Mouse (Mus musculus) limb, embryonic 13.5 days (tissue): ENCODE measurements around the gene Robo1. TPM values are rescaled to one million over a fixed set of nuclear protein-coding genes. Genes with fewer than 3 reads are reported as not detected.

Experiments used
- ATAC-seq: fragments of 200-750 bp; cut with Nextera tagmentation; 2 replicates; pipeline ENCODE4 v1.8.0; 2017; ENCODE audit warnings: low read depth, moderate number of reproducible peaks, moderate TSS enrichment; ENCODE audit not compliant: low FRiP score
- H3K27ac ChIP-seq: fragments of 300-500 bp; sonication (generic); 2 replicates; pipeline ENCODE4 v1.5.1; 2015; ENCODE audit warnings: inconsistent platforms, mild to moderate bottlenecking, moderate library complexity
- H3K27me3 ChIP-seq: fragments of 300-500 bp; sonication (generic); 2 replicates; pipeline ENCODE4 v1.6.1; 2015; ENCODE audit warnings: mild to moderate bottlenecking, inconsistent platforms
- H3K36me3 ChIP-seq: fragments of 300-500 bp; sonication (generic); 2 replicates; pipeline ENCODE4 v1.6.1; 2015; ENCODE audit warnings: inconsistent platforms, mild to moderate bottlenecking, moderate library complexity
- H3K4me1 ChIP-seq: fragments of 300-500 bp; sonication (generic); 2 replicates; pipeline ENCODE4 v1.6.1; 2015; ENCODE audit warnings: inconsistent platforms
- H3K4me2 ChIP-seq: fragments of 300-500 bp; sonication (generic); replicated peaks from 2 replicates; pipeline ENCODE4 v1.6.1; 2015; ENCODE audit warnings: inconsistent platforms, mild to moderate bottlenecking, moderate library complexity
- H3K4me3 ChIP-seq: fragments of 300-500 bp; sonication (generic); 2 replicates; pipeline ENCODE4 v1.5.1; 2015; ENCODE audit warnings: moderate library complexity, mild to moderate bottlenecking, inconsistent platforms
- H3K9ac ChIP-seq: fragments of 300-500 bp; sonication (generic); 2 replicates; pipeline ENCODE4 v1.6.1; 2015; ENCODE audit warnings: mild to moderate bottlenecking, inconsistent platforms
- H3K9me3 ChIP-seq: fragments of 300-500 bp; sonication (generic); 2 replicates; pipeline ENCODE4 v1.6.1; 2016; ENCODE audit warnings: inconsistent platforms
- WGBS: fragments of 180-500 bp; shearing (Covaris S2); methylation state at CpG from one replicate; pipeline ENCODE4 v1.1.7; 2015; 5-methylcytosine and 5-hydroxymethylcytosine counted together
- polyA plus RNA-seq: library from polyadenylated mRNA; unstranded; fragments of >200 nt; fragmentation: Nextera tagmentation; extraction: Ambion mirVana; gene quantifications from 2 replicates; pipeline ENCODE4 v1.2.1, GENCODE M21; 2015

Gene Robo1
- polyA plus RNA-seq, 1 experiment from 2014 or later, result 58.2 TPM

GRCm38 (mm10) chr16:72737154-72737553, 429.0 kb downstream of the Robo1 start:
- WGBS, result 24% methylated on average over 4 of the region's 4 CpGs
- no peak overlapping the region for H3K4me2 ChIP-seq
- no peak overlapping the region for H3K4me3 ChIP-seq
- H3K9ac ChIP-seq, result no peak overlapping the region
- 0 out of 2 replicates have a peak, but pooled peaks cover 2% of the 10 kb centered on the region for H3K9me3 ChIP-seq
- H3K27ac ChIP-seq, result no peak overlapping the region
- H3K27me3 ChIP-seq, result no peaks in the 10 kb centered on the region
- no peak for ATAC-seq
- H3K4me1 ChIP-seq, result peaks cover 33% of the 10 kb centered on the region
- H3K36me3 ChIP-seq, result peaks cover 10% of the 10 kb centered on the region

DNA sequence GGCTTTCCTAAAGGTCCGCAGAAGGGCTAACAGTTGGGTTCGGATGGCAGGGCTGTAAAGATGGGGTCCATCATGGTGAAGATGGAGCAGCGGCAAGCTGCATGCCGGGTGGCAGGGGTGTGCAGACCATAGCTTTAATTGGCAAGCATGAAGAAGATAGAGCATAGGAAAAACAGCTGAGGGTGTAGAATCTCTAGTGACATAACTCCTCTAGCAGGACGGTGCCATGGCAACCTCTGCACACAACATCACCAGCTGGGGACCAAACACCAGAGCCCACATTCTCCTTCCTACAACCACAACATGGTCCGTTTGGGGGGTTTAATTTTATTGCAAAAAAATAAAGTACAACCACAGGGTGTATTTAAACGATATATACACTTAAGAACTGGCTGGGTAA, 432.1 kb downstream of the Robo1 start:
- peaks cover 24% of the 10 kb centered on the region for H3K4me1 ChIP-seq
- no peaks in the 10 kb centered on the region for H3K27me3 ChIP-seq
- peaks cover 34% of the 10 kb centered on the region for H3K36me3 ChIP-seq
- no peak overlapping the region for H3K9ac ChIP-seq
- H3K27ac ChIP-seq, result no peak overlapping the region
- peaks cover 11% of the 10 kb centered on the region for H3K9me3 ChIP-seq
- peak; percentile 51; the same call in 1 of the 2 replicates for ATAC-seq
- H3K4me2 ChIP-seq, result no peak overlapping the region
- no peak overlapping the region for H3K4me3 ChIP-seq
- 69% methylated on average over 7 of the region's 7 CpGs for WGBS

- no peak overlapping the region for H3K4me2 ChIP-seq
- H3K9ac ChIP-seq, result no peak overlapping the region
- no peak overlapping the region for H3K27ac ChIP-seq
- no peak for ATAC-seq
- H3K9me3 ChIP-seq, result peaks cover 8% of the 10 kb centered on the region
- H3K27me3 ChIP-seq, result no peaks in the 10 kb centered on the region
- no peak overlapping the region for H3K4me3 ChIP-seq
- H3K4me1 ChIP-seq, result peaks cover 6% of the 10 kb centered on the region; the same call in 1 of the 2 replicates
- 86% methylated on average over 5 of the region's 5 CpGs for WGBS
- peaks cover 18% of the 10 kb centered on the region for H3K36me3 ChIP-seq
These were observed 439.6 kb downstream of the Robo1 start for GRCm38 (mm10) chr16:72747696-72748095.

GRCm38 (mm10) chr16:72765128-72765913, 457.2 kb downstream of the Robo1 start:
- Histone ChIP-seq H3K4me3 (no peak overlapping the region), H3K4me1 (peaks cover 18% of the 10 kb centered on the region), H3K27ac (no peak overlapping the region), H3K4me2 (no peak overlapping the region), H3K9me3 (no peaks in the 10 kb centered on the region), H3K36me3 (no peaks in the 10 kb centered on the region), H3K27me3 (no peaks in the 10 kb centered on the region), H3K9ac (no peak overlapping the region)
- WGBS, result 43% methylated on average over 9 of the region's 9 CpGs
- 0 out of 2 replicates have a peak, but pooled peaks have one; percentile 42 for ATAC-seq

- no peak for ATAC-seq
- Histone ChIP-seq H3K9me3 (no peaks in the 10 kb centered on the region), H3K4me2 (no peak overlapping the region), H3K27me3 (no peaks in the 10 kb centered on the region), H3K27ac (no peak overlapping the region), H3K9ac (no peak overlapping the region), H3K36me3 (no peaks in the 10 kb centered on the region), H3K4me1 (peaks cover 36% of the 10 kb centered on the region), H3K4me3 (no peak overlapping the region)
- WGBS, result 79% methylated on average over 8 of the region's 8 CpGs
These were observed 461.2 kb downstream of the Robo1 start for GRCm38 (mm10) chr16:72769214-72769834.

DNA sequence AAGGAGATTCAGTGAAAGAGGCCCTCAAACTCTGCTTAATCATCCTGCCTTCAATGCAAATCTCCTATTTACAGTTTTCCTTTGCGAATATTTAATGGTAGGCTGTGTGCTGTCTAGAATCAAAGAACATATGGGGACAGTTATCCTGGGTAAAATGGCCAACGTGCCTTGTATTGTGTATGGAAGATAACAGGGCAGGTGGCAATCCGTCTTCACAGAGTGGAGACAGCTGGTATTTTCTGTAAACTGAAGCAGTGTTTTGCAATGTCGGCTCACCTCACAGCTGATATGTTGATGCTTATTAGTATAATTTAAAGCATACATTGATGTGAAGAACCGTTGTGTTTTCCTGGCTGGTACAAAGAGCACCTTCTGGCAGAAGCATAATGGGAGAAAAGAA, 464.2 kb downstream of the Robo1 start:
- Histone ChIP-seq H3K36me3 (no peaks in the 10 kb centered on the region), H3K27me3 (no peaks in the 10 kb centered on the region), H3K9me3 (no peaks in the 10 kb centered on the region), H3K4me3 (no peak overlapping the region), H3K4me2 (no peak overlapping the region), H3K27ac (no peak overlapping the region), H3K4me1 (peaks cover 28% of the 10 kb centered on the region), H3K9ac (no peak overlapping the region)
- no peak for ATAC-seq
- 37% methylated on average over 5 of the region's 5 CpGs for WGBS

DNA sequence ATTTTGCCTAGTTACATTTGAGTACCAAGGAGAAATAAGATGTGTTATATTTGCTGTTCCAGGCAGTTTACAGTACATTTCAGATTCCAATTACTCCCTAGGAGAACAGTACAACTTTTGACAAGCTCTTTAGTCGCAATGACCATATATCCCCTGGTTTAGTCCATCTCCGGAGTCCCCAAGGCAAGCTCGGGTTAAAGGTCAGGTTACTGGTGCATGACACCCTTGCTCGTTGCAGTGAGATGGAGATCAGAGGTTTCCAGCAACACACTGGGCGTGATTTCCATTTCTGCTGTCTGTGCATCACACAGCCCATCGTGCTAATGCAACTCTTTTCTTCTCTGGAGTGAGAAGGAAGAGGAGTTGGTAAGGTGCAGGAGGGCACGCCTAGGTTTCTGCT, 464.9 kb downstream of the Robo1 start:
- Histone ChIP-seq H3K36me3 (no peaks in the 10 kb centered on the region), H3K4me3 (no peak overlapping the region), H3K27me3 (no peaks in the 10 kb centered on the region), H3K4me2 (no peak overlapping the region), H3K9me3 (no peaks in the 10 kb centered on the region), H3K9ac (no peak overlapping the region), H3K27ac (no peak overlapping the region), H3K4me1 (peaks cover 28% of the 10 kb centered on the region)
- 43% methylated on average over 7 of the region's 7 CpGs for WGBS
- no peak for ATAC-seq

DNA sequence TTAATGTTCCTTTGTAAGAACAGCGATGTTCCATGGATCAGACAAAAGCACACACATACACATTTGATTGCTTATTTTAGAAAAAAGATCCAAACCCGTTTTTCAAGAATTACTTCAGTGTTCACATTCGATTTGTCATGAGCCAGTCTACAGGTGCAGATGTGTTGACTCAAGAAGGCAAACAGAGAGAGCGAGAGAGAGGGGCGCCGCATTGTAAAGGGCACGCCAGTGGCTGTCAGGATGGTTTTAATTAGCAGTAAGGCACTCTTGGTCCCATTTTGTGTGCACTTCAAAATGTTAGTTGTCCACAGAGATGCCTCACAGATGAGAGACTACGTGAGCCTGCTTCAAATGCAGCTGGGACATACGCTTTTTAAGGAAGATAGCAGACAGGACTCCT, 470.4 kb downstream of the Robo1 start:
- no peak overlapping the region for H3K9ac ChIP-seq
- H3K27ac ChIP-seq, result no peak overlapping the region
- no peaks in the 10 kb centered on the region for H3K9me3 ChIP-seq
- no peak overlapping the region for H3K4me2 ChIP-seq
- no peaks in the 10 kb centered on the region for H3K36me3 ChIP-seq
- H3K4me1 ChIP-seq, result peaks cover 9% of the 10 kb centered on the region
- ATAC-seq, result no peak
- H3K27me3 ChIP-seq, result no peaks in the 10 kb centered on the region
- 27% methylated on average over 9 of the region's 9 CpGs for WGBS
- no peak overlapping the region for H3K4me3 ChIP-seq

DNA sequence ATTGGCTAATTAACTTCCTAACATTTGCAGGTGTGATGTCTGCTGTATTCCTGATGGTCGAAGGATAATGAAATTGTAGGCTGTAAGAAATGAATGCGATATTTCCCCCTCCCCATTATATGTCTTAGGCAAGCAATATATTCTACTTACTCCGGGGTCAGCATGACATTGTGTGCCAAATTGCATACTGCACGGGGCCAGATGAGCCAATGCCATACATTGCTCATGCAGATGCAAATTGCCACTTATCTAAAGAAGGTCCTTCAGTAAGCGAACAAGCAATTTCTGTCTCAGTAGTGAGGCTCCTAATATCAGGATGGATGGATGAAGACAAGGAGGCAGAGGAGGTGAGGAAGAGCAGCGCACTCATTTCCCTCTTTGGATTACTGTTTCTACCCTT, 474.1 kb downstream of the Robo1 start:
- no peaks in the 10 kb centered on the region for H3K27me3 ChIP-seq
- H3K36me3 ChIP-seq, result no peaks in the 10 kb centered on the region
- H3K9ac ChIP-seq, result no peak overlapping the region
- no peak overlapping the region for H3K27ac ChIP-seq
- peaks cover 9% of the 10 kb centered on the region for H3K4me1 ChIP-seq
- no peak overlapping the region for H3K4me3 ChIP-seq
- 91% methylated on average over 6 of the region's 6 CpGs for WGBS
- H3K4me2 ChIP-seq, result no peak overlapping the region
- H3K9me3 ChIP-seq, result no peaks in the 10 kb centered on the region
- ATAC-seq, result no peak

DNA sequence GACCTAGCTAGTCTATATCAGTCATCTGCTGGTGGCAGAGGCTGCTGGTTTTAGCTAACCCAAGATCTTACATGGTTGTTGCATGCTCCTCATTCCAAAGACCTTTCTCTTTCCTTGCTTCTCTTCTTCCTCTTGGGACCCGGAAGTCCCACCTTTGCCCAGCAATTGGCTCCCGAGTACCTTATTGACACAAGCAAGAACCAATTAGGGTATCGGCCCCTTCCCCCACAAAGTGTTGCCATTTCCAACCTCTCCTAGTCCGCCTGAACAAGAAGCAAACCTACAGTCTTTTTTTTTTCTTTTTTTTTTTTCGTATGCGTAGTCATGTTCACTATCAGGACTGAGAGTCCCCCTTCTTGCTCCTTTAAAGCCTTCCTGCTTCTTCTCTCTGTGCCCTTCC, 478.0 kb downstream of the Robo1 start:
- Histone ChIP-seq H3K9me3 (no peaks in the 10 kb centered on the region), H3K27me3 (no peaks in the 10 kb centered on the region), H3K9ac (no peak overlapping the region), H3K36me3 (no peaks in the 10 kb centered on the region), H3K4me1 (0 out of 2 replicates have a peak, but pooled peaks cover 3% of the 10 kb centered on the region), H3K4me2 (no peak overlapping the region), H3K4me3 (no peak overlapping the region), H3K27ac (no peak overlapping the region)
- no peak for ATAC-seq
- 91% methylated on average over 6 of the region's 6 CpGs for WGBS

DNA sequence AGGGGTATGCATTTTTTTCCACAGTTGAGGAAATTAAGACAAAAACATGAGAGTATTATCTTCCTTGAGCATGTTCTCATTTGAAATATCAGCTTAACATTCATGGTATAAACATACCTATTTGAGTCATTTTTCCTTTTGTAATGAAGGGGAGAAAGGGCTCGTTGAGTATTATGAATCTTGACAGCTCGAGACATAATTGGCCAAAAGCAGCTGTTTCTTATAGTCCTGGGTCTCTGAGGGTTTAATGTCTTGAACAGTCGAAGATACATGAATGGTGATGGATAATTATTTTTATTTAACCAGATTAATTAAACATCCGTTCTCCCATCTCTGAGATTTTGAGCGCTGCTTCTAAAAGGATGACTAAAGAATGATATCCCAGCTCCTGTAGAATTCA, 478.5 kb downstream of the Robo1 start:
- Histone ChIP-seq H3K27ac (no peak overlapping the region), H3K9me3 (no peaks in the 10 kb centered on the region)
- 74% methylated on average over 5 of the region's 5 CpGs for WGBS

DNA sequence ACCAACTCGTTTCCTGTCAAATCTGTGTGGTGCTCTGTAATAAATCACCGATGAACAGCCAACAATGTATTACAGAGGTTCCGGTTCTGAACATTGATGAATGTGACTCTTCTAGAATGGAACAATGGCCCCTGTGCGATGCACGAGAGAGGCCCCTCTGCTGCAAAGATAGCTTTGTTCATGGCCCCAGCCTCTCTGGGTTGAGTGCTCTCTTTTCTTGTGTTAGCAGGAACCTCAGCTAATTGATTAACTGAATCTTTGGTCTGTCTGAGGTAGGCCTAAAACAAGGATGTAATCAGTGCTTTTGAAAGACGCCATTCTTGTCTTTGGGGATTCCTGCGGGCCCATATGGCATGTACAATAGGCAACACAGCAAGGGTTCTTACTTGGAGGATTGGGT, 479.9 kb downstream of the Robo1 start:
- Histone ChIP-seq H3K9me3 (no peaks in the 10 kb centered on the region), H3K27ac (no peak overlapping the region), H3K9ac (no peak overlapping the region), H3K36me3 (no peaks in the 10 kb centered on the region), H3K4me2 (no peak overlapping the region), H3K27me3 (no peaks in the 10 kb centered on the region), H3K4me3 (no peak overlapping the region), H3K4me1 (0 out of 2 replicates have a peak, but pooled peaks cover 3% of the 10 kb centered on the region)
- no peak for ATAC-seq
- WGBS, result 82% methylated on average over 7 of the region's 7 CpGs

More for the DNA sequence above, 478.5 kb downstream of the Robo1 start:
- H3K36me3 ChIP-seq, result no peaks in the 10 kb centered on the region
- no peak overlapping the region for H3K4me2 ChIP-seq
- H3K27me3 ChIP-seq, result no peaks in the 10 kb centered on the region
- 0 out of 2 replicates have a peak, but pooled peaks cover 3% of the 10 kb centered on the region for H3K4me1 ChIP-seq
- no peak overlapping the region for H3K9ac ChIP-seq
- no peak for ATAC-seq
- no peak overlapping the region for H3K4me3 ChIP-seq
